Mouse (Mus musculus): ENCODE data around the gene Trmt5. TPM values are rescaled to one million over a fixed set of nuclear protein-coding genes. Genes with fewer than 3 reads are reported as not detected.

Gene Trmt5
- polyA plus RNA-seq, 1 experiment, result 13.1 TPM

GRCm38 (mm10) chr12:73317706-73318686 lies 31.5 kb upstream of the Trmt5 start:
- DNase-seq (ENCODE audit: low read depth), result no peak
- TF ChIP-seq POLR2A (IDR thresholded peaks at IDR 0.05; ENCODE audit: borderline replicate concordance, extremely low read depth, insufficient read depth, insufficient read length, poor library complexity, severe bottlenecking) (no peak), CTCF (IDR thresholded peaks at IDR 0.05; ENCODE audit: borderline replicate concordance, extremely low read depth, insufficient read depth, insufficient read length) (no peak)

DNA sequence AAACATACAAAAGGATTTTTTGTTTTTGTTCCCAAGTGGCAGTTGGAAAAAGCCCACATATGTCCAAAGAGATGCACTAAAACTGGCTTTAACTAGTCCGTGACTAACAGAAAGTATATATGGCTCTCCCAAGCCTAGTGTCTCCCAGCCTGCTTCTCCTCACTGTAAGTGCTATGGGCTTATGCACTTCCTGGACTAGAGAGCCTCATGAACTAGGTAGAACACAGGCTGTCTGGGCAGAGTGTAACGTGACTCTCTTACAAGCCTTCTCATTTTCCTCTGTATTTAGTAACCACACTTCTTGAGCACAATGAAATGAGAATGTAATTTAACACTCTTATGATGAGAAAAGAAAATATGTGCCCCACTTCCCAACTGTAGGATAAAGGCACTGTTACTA lies 22.2 kb upstream of the Trmt5 start:
- TF ChIP-seq POLR2A (IDR thresholded peaks at IDR 0.05; ENCODE audit: borderline replicate concordance, extremely low read depth, insufficient read depth, insufficient read length, poor library complexity, severe bottlenecking), result no peak
- no peak for TF ChIP-seq CTCF (IDR thresholded peaks at IDR 0.05; ENCODE audit: borderline replicate concordance, extremely low read depth, insufficient read depth, insufficient read length)
- no peak for DNase-seq (ENCODE audit: low read depth)

- TF ChIP-seq POLR2A (IDR thresholded peaks at IDR 0.05; ENCODE audit: borderline replicate concordance, extremely low read depth, insufficient read depth, insufficient read length, poor library complexity, severe bottlenecking), result no peak
- no peak for TF ChIP-seq CTCF (IDR thresholded peaks at IDR 0.05; ENCODE audit: borderline replicate concordance, extremely low read depth, insufficient read depth, insufficient read length)
- DNase-seq (ENCODE audit: low read depth), result no peak
Observed at GRCm38 (mm10) chr12:73307750-73308149, 21.2 kb upstream of the Trmt5 start.

- no peak for DNase-seq (ENCODE audit: low read depth)
- no peak for TF ChIP-seq POLR2A (IDR thresholded peaks at IDR 0.05; ENCODE audit: borderline replicate concordance, extremely low read depth, insufficient read depth, insufficient read length, poor library complexity, severe bottlenecking)
Observed at GRCm38 (mm10) chr12:73304636-73305035, 18.1 kb upstream of the Trmt5 start.

DNA sequence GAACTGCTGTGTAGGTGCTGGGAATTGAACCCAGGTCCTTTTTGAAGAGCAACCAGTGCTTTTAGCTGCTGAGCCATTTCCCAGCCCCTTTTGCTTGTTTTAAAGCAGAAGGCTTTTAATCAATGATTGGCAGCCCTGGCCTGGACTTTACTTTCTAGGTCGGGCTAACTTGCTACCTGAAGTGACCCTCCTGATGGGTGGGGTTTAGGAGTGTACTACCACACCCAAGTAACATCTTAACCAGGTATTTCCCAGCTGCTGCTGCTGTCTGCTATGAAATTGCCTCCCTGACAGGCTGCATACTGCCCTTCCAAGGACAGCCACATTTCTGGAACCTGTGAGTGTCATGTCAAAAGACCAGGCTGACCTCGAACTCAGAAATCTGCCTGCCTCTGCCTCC lies 14.0 kb upstream of the Trmt5 start:
- TF ChIP-seq CTCF (IDR thresholded peaks at IDR 0.05; ENCODE audit: borderline replicate concordance, extremely low read depth, insufficient read depth, insufficient read length) (no peak), POLR2A (IDR thresholded peaks at IDR 0.05; ENCODE audit: borderline replicate concordance, extremely low read depth, insufficient read depth, insufficient read length, poor library complexity, severe bottlenecking) (no peak)
- DNase-seq (ENCODE audit: low read depth), result no peak

GRCm38 (mm10) chr12:73298621-73299020 lies 12.1 kb upstream of the Trmt5 start:
- no peak for DNase-seq (ENCODE audit: low read depth)
- TF ChIP-seq CTCF (IDR thresholded peaks at IDR 0.05; ENCODE audit: borderline replicate concordance, extremely low read depth, insufficient read depth, insufficient read length), result no peak
- no peak for TF ChIP-seq POLR2A (IDR thresholded peaks at IDR 0.05; ENCODE audit: borderline replicate concordance, extremely low read depth, insufficient read depth, insufficient read length, poor library complexity, severe bottlenecking)

- peak; percentile 25 for DNase-seq (ENCODE audit: low read depth)
- no peak for TF ChIP-seq CTCF (IDR thresholded peaks at IDR 0.05; ENCODE audit: borderline replicate concordance, extremely low read depth, insufficient read depth, insufficient read length)
- TF ChIP-seq POLR2A (IDR thresholded peaks at IDR 0.05; ENCODE audit: borderline replicate concordance, extremely low read depth, insufficient read depth, insufficient read length, poor library complexity, severe bottlenecking), result no peak
Observed at GRCm38 (mm10) chr12:73295505-73296140, 9.1 kb upstream of the Trmt5 start.

- TF ChIP-seq POLR2A (IDR thresholded peaks at IDR 0.05; ENCODE audit: borderline replicate concordance, extremely low read depth, insufficient read depth, insufficient read length, poor library complexity, severe bottlenecking) (no peak), CTCF (IDR thresholded peaks at IDR 0.05; ENCODE audit: borderline replicate concordance, extremely low read depth, insufficient read depth, insufficient read length) (no peak)
- DNase-seq (ENCODE audit: low read depth), result no peak
Observed at GRCm38 (mm10) chr12:73294884-73295283, 8.4 kb upstream of the Trmt5 start.

DNA sequence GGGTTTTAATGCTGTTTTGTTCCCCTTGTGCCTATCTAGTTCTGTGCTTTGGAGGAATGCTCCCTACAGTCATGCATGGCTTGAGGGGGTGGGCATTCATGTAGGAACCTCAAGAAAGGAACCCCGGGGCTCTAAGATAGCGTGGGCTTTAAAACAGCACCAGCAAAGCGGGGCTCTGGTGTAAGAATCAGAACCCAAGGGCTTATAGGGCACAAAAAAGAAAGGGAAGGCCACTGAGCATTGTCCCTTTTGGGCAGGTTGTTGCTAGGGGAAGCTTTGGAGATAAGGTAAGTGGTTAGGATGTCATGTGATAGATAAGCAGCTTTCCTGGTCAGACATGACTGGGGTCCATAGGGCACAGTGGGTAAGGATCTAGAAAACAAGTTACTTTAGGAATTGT lies 2.1 kb upstream of the Trmt5 start:
- TF ChIP-seq POLR2A (IDR thresholded peaks at IDR 0.05; ENCODE audit: borderline replicate concordance, extremely low read depth, insufficient read depth, insufficient read length, poor library complexity, severe bottlenecking) (no peak), CTCF (IDR thresholded peaks at IDR 0.05; ENCODE audit: borderline replicate concordance, extremely low read depth, insufficient read depth, insufficient read length) (no peak)

DNA sequence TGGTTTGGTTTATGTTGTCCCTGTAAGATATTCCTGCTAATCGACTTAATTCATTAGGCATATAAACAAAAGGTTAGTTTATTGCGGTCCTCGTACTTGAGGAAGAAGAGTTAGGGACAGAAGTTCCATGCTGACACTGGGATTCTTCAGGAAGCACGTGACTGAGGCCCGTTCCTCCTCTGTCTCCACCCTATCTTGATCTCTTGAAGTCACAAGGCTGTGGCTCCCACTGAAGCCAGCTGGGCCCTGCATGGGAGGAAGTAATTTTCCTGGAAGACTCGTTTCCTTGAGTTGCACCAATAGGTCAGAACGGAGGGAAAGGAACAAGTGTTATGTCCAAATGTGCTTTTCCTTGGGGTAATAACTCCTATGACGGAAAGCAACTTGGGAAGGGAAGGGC lies 1.1 kb upstream of the Trmt5 start:
- peak; percentile 12 for DNase-seq (ENCODE audit: low read depth)
- TF ChIP-seq POLR2A (IDR thresholded peaks at IDR 0.05; ENCODE audit: borderline replicate concordance, extremely low read depth, insufficient read depth, insufficient read length, poor library complexity, severe bottlenecking) (no peak), CTCF (IDR thresholded peaks at IDR 0.05; ENCODE audit: borderline replicate concordance, extremely low read depth, insufficient read depth, insufficient read length) (no peak)

More for the DNA sequence above, 2.1 kb upstream of the Trmt5 start:
- no peak for DNase-seq (ENCODE audit: low read depth)

- DNase-seq (ENCODE audit: low read depth), result no peak
- TF ChIP-seq CTCF (IDR thresholded peaks at IDR 0.05; ENCODE audit: borderline replicate concordance, extremely low read depth, insufficient read depth, insufficient read length) (no peak), POLR2A (IDR thresholded peaks at IDR 0.05; ENCODE audit: borderline replicate concordance, extremely low read depth, insufficient read depth, insufficient read length, poor library complexity, severe bottlenecking) (no peak)
Observed at GRCm38 (mm10) chr12:73274921-73275320, 11.6 kb downstream of the Trmt5 start.

Measured in brain, embryonic 14.5 days (tissue).